ENCODE assay signal across 9 mouse cellular contexts in genomic region chr4:133836575-133836974, GRCm38 (mm10). TPM values are rescaled to one million over a fixed set of nuclear protein-coding genes. Genes with fewer than 3 reads are reported as not detected.
DNase-seq lines count a peak whose midpoint lies in the region; ATAC-seq and TF ChIP-seq lines count a peak whose summit lies in the region.
"Had no signal": no experiment of that assay in that cellular context is flagged by ENCODE, and none has a peak within 500 bp of the region (broad histone marks: within the 10 kb centered on the region; RNA-seq: fewer than 3 reads in every experiment).

No protein-coding gene starts in this region.

- TF ChIP-seq POLR2A in cerebellum, adult 2 months (IDR thresholded peaks at IDR 0.05; ENCODE audit: borderline replicate concordance, insufficient read depth, low read length), result no peak

- DNase-seq in cerebellum, adult 2 months, result peak; percentile 40 to 54
- peak; percentile 85 for DNase-seq in midbrain, embryonic 11.5 days (ENCODE audit: low spot score, missing footprints)
- DNase-seq in embryonic facial prominence, embryonic 10.5 days (ENCODE audit: low spot score), result peak; percentile 55
- DNase-seq in lung, embryonic 14.5 days, result peak; percentile 64
- DNase-seq in left cerebral cortex, adult 2 months (ENCODE audit: extremely low spot score in 1 of 2, low spot score in 2 of 2), result no peak

- H3K9me3 ChIP-seq in midbrain, embryonic 11.5 days (ENCODE audit: control insufficient read depth, low read length), result no peaks in the 10 kb centered on the region
- no peaks in the 10 kb centered on the region for H3K9me3 ChIP-seq in midbrain, embryonic 15.5 days
- H3K9me3 ChIP-seq in embryonic facial prominence, embryonic 10.5 days, result no peaks in the 10 kb centered on the region
- no peaks in the 10 kb centered on the region for H3K9me3 ChIP-seq in lung, embryonic 14.5 days (ENCODE audit: low read depth, low read length)
- no peaks in the 10 kb centered on the region for H3K9me3 ChIP-seq in heart, embryonic 12.5 days (replicated peaks)

- no peak overlapping the region for H3K4me2 ChIP-seq in midbrain, embryonic 11.5 days
- H3K4me2 ChIP-seq in midbrain, embryonic 15.5 days, result no peak overlapping the region
- H3K4me2 ChIP-seq in lung, embryonic 14.5 days, result no peak overlapping the region
- H3K4me2 ChIP-seq in heart, embryonic 12.5 days, result no peak overlapping the region

- H3K4me3 ChIP-seq in cerebellum, adult 2 months (replicated peaks; ENCODE audit: insufficient read depth, low read depth, low read length), result no peak overlapping the region
- H3K4me3 ChIP-seq in midbrain, embryonic 11.5 days (ENCODE audit: low read depth, low read length), result no peak overlapping the region
- H3K4me3 ChIP-seq in midbrain, embryonic 15.5 days, result no peak overlapping the region
- no peak overlapping the region for H3K4me3 ChIP-seq in embryonic facial prominence, embryonic 10.5 days
- H3K4me3 ChIP-seq in lung, embryonic 14.5 days (ENCODE audit: low read depth, low read length), result no peak overlapping the region
- no peak overlapping the region for H3K4me3 ChIP-seq in left cerebral cortex, adult 2 months
- no peak overlapping the region for H3K4me3 ChIP-seq in heart, embryonic 12.5 days

- no peaks in the 10 kb centered on the region for H3K27me3 ChIP-seq in cerebellum, adult 2 months (ENCODE audit: control insufficient read depth, insufficient read depth, low read length)
- no peaks in the 10 kb centered on the region for H3K27me3 ChIP-seq in midbrain, embryonic 11.5 days (ENCODE audit: control insufficient read depth, insufficient read depth, low read length)
- no peaks in the 10 kb centered on the region for H3K27me3 ChIP-seq in midbrain, embryonic 15.5 days (replicated peaks)
- H3K27me3 ChIP-seq in embryonic facial prominence, embryonic 10.5 days (replicated peaks; ENCODE audit: low read depth, poor library complexity, severe bottlenecking), result no peaks in the 10 kb centered on the region
- no peaks in the 10 kb centered on the region for H3K27me3 ChIP-seq in lung, embryonic 14.5 days (ENCODE audit: insufficient read depth, low read length)
- no peaks in the 10 kb centered on the region for H3K27me3 ChIP-seq in heart, embryonic 12.5 days (replicated peaks)

- no peak overlapping the region for H3K27ac ChIP-seq in cerebellum, adult 2 months (ENCODE audit: insufficient read depth, low read length)
- H3K27ac ChIP-seq in midbrain, embryonic 11.5 days (ENCODE audit: low read depth, low read length), result no peak overlapping the region
- no peak overlapping the region for H3K27ac ChIP-seq in midbrain, embryonic 15.5 days
- H3K27ac ChIP-seq in embryonic facial prominence, embryonic 10.5 days (replicated peaks), result no peak overlapping the region
- no peak overlapping the region for H3K27ac ChIP-seq in lung, embryonic 14.5 days (ENCODE audit: low read depth)
- no peak overlapping the region for H3K27ac ChIP-seq in left cerebral cortex, adult 2 months
- H3K27ac ChIP-seq in heart, embryonic 12.5 days (ENCODE audit: poor library complexity, severe bottlenecking), result no peak overlapping the region
- H3K27ac ChIP-seq: macrophage had no signal

- no peak overlapping the region for H3K9ac ChIP-seq in midbrain, embryonic 11.5 days (ENCODE audit: low read length)
- no peak overlapping the region for H3K9ac ChIP-seq in midbrain, embryonic 15.5 days
- H3K9ac ChIP-seq in lung, embryonic 14.5 days, result no peak overlapping the region
- no peak overlapping the region for H3K9ac ChIP-seq in heart, embryonic 12.5 days

- no peak for ATAC-seq in cerebellum, adult (ENCODE audit: insufficient number of reproducible peaks, low FRiP score, low TSS enrichment)
- ATAC-seq in midbrain, embryonic 11.5 days (ENCODE audit: low FRiP score), result no peak
- ATAC-seq in midbrain, embryonic 15.5 days (replicated peaks), result no peak
- ATAC-seq in lung, embryonic 14.5 days (ENCODE audit: insufficient read depth), result no peak; the same call in 1 of the 2 replicates
- ATAC-seq in heart, embryonic 12.5 days (ENCODE audit: insufficient number of reproducible peaks, low FRiP score), result no peak

- 32% methylated on average over 10 of the region's 10 CpGs for WGBS in cerebellum, adult 2 months
- WGBS in midbrain, embryonic 11.5 days, result 59% methylated on average over 10 of the region's 10 CpGs
- 51% methylated on average over 10 of the region's 10 CpGs for WGBS in midbrain, embryonic 15.5 days
- WGBS in embryonic facial prominence, embryonic 10.5 days, result 60% methylated on average over 10 of the region's 10 CpGs
- 52% methylated on average over 10 of the region's 10 CpGs for WGBS in lung, embryonic 14.5 days
- WGBS in heart, embryonic 12.5 days, result 55% methylated on average over 10 of the region's 10 CpGs

- no peaks in the 10 kb centered on the region for H3K36me3 ChIP-seq in midbrain, embryonic 11.5 days (ENCODE audit: control insufficient read depth, insufficient read depth, low read length)
- H3K36me3 ChIP-seq in midbrain, embryonic 15.5 days (replicated peaks), result no peaks in the 10 kb centered on the region
- H3K36me3 ChIP-seq in embryonic facial prominence, embryonic 10.5 days (replicated peaks), result no peaks in the 10 kb centered on the region
- H3K36me3 ChIP-seq in lung, embryonic 14.5 days (ENCODE audit: insufficient read depth), result no peaks in the 10 kb centered on the region
- no peaks in the 10 kb centered on the region for H3K36me3 ChIP-seq in heart, embryonic 12.5 days

- TF ChIP-seq CTCF in cerebellum, adult 2 months (IDR thresholded peaks at IDR 0.05; ENCODE audit: borderline replicate concordance, insufficient read depth, low read depth, low read length), result peak; percentile 85
- TF ChIP-seq CTCF in lung, embryonic 14.5 days (IDR thresholded peaks at IDR 0.05; ENCODE audit: low read depth), result peak; percentile 68
- no peak; the same call in none of the 2 replicates for TF ChIP-seq CTCF in left cerebral cortex, adult 2 months (IDR thresholded peaks at IDR 0.05)

- intact Hi-C loops in left cerebral cortex, adult 2 months (cut with DNase I), result loop anchor here (2.0 kb wide), 1 partner anchor 74 kb away; no protein-coding TSS in a partner anchor

- no peaks in the 10 kb centered on the region for H3K4me1 ChIP-seq in cerebellum, adult 2 months (ENCODE audit: control insufficient read depth, insufficient read depth, low read length)
- no peaks in the 10 kb centered on the region for H3K4me1 ChIP-seq in midbrain, embryonic 11.5 days (ENCODE audit: control insufficient read depth, insufficient read depth, low read length)
- no peaks in the 10 kb centered on the region for H3K4me1 ChIP-seq in midbrain, embryonic 15.5 days
- peaks cover 5% of the 10 kb centered on the region for H3K4me1 ChIP-seq in embryonic facial prominence, embryonic 10.5 days
- no peaks in the 10 kb centered on the region for H3K4me1 ChIP-seq in lung, embryonic 14.5 days (ENCODE audit: insufficient read depth)
- peaks cover 10% of the 10 kb centered on the region; the same call in 1 of the 2 replicates for H3K4me1 ChIP-seq in heart, embryonic 12.5 days (replicated peaks)

RNA-seq across cellular contexts. Expression of gene Rps6ka1, which starts 51.0 kb away (rescaled TPM):
- 93.6 and 114 TPM in 2 replicates for polyA plus RNA-seq in cerebellum, adult 2 months (2012; rRNA removed)
- polyA plus RNA-seq in midbrain, embryonic 11.5 days (2014; fragmentation: Nextera tagmentation; extraction: Ambion mirVana), result 22.2 and 25.2 TPM in 2 replicates
- 23.8 and 24.1 TPM in 2 replicates for polyA plus RNA-seq in midbrain, embryonic 15.5 days (2015; fragmentation: Nextera tagmentation; extraction: Ambion mirVana)
- polyA plus RNA-seq in embryonic facial prominence, embryonic 10.5 days (2016; fragmentation: Nextera tagmentation; extraction: Ambion mirVana), result 46.6 and 47.6 TPM in 2 replicates
- 46.2 and 49.5 TPM in 2 replicates for polyA plus RNA-seq in lung, embryonic 14.5 days (2014; fragmentation: Nextera tagmentation; extraction: Ambion mirVana)
- 10 to 100 TPM; 11.8 to 12.6 TPM for total RNA-seq in left cerebral cortex, adult 2 months (2021)
- polyA plus RNA-seq in heart, embryonic 12.5 days (2016; fragmentation: Nextera tagmentation; extraction: Ambion mirVana), result 21.7 and 23.5 TPM in 2 replicates

Comparison
In these comparisons a context has a peak if more than half of its experiments do, and no peak if none do; other contexts are left out.
1. DNase-seq: peak in cerebellum, adult 2 months (2 of 2), midbrain, embryonic 11.5 days (single experiment), embryonic facial prominence, embryonic 10.5 days (single experiment) and lung, embryonic 14.5 days (single experiment); none in left cerebral cortex, adult 2 months (0 of 2).